In genomic region chr8:88339887-88340695, GRCm38 (mm10) we compare ENCODE assay signal across 24 mouse cellular contexts. TPM values are rescaled to one million over a fixed set of nuclear protein-coding genes. Genes with fewer than 3 reads are reported as not detected.
DNase-seq lines count a peak whose midpoint lies in the region; ATAC-seq and TF ChIP-seq lines count a peak whose summit lies in the region.
"Had no signal": no experiment of that assay in that cellular context is flagged by ENCODE, and none has a peak within 500 bp of the region (broad histone marks: within the 10 kb centered on the region; RNA-seq: fewer than 3 reads in every experiment).

No protein-coding gene starts in this region.

- peak overlapping the region; percentile 11; the same call in 1 of the 2 replicates for H3K4me2 ChIP-seq in heart, embryonic 13.5 days
- H3K4me2 ChIP-seq in lung, embryonic 16.5 days (ENCODE audit: low read depth, low read length) = no peak overlapping the region
- H3K4me2 ChIP-seq in stomach, postnatal 0 days (replicated peaks; ENCODE audit: low read depth) = no peak overlapping the region
- H3K4me2 ChIP-seq: embryonic facial prominence, embryonic 15.5 days; intestine, embryonic 15.5 days; liver, embryonic 13.5 days; lung, embryonic 14.5 days; midbrain, embryonic 13.5 days had no signal

- WGBS in heart, embryonic 13.5 days = 49% methylated on average over 2 of the region's 2 CpGs
- WGBS in lung, embryonic 16.5 days = 70% methylated on average over 2 of the region's 2 CpGs
- WGBS in stomach, postnatal 0 days = 66% methylated on average over 2 of the region's 2 CpGs

- DNase-seq in heart, postnatal 4 days = no peak
- no peak for DNase-seq in lung, postnatal 14 days
- peak; percentile 65 for DNase-seq in NIH3T3 (ENCODE audit: low read depth)
- DNase-seq in stomach, postnatal 0 days (ENCODE audit: low spot score) = no peak
- no peak for DNase-seq in gastrocnemius, postnatal 10 days
- DNase-seq: adrenal gland, postnatal 25 days; gastrocnemius, postnatal 14 days; kidney, adult 8-10 months; kidney, postnatal 10 days; liver, embryonic 13.5 days; right cerebral cortex, postnatal 25 days; spleen, adult 18-20 months; thymus, postnatal 14 days had no signal

- ATAC-seq in heart, embryonic 13.5 days (ENCODE audit: extremely low read depth, insufficient number of reproducible peaks, low FRiP score, low TSS enrichment) = peak; percentile 31; the same call in 1 of the 2 replicates
- ATAC-seq in lung, embryonic 16.5 days (ENCODE audit: low read depth) = no peak
- peak; percentile 54; the same call in 1 of the 2 replicates for ATAC-seq in stomach, postnatal 0 days (ENCODE audit: low FRiP score, low TSS enrichment)
- ATAC-seq: forebrain, embryonic 16.5 days; hindbrain, embryonic 16.5 days; intestine, embryonic 15.5 days; midbrain, embryonic 13.5 days had no signal

- H3K27me3 ChIP-seq in heart, embryonic 13.5 days (replicated peaks) = no peaks in the 10 kb centered on the region
- no peaks in the 10 kb centered on the region for H3K27me3 ChIP-seq in lung, embryonic 16.5 days (ENCODE audit: control insufficient read depth, insufficient read depth, low read depth, low read length)
- no peaks in the 10 kb centered on the region for H3K27me3 ChIP-seq in stomach, postnatal 0 days (ENCODE audit: control insufficient read depth, insufficient read depth, low read length)
- H3K27me3 ChIP-seq: embryonic facial prominence, embryonic 15.5 days; intestine, embryonic 15.5 days; liver, embryonic 13.5 days; megakaryocyte, embryonic 14.5 days; midbrain, embryonic 13.5 days had no signal

- H3K4me1 ChIP-seq in heart, embryonic 13.5 days = peaks cover 36% of the 10 kb centered on the region
- H3K4me1 ChIP-seq in lung, embryonic 16.5 days (replicated peaks; ENCODE audit: control insufficient read depth, insufficient read depth, low read length) = 0 out of 2 replicates have a peak, but pooled peaks cover 2% of the 10 kb centered on the region
- no peaks in the 10 kb centered on the region for H3K4me1 ChIP-seq in stomach, postnatal 0 days (replicated peaks; ENCODE audit: control insufficient read depth, insufficient read depth)
- H3K4me1 ChIP-seq: forebrain, embryonic 10.5 days; intestine, embryonic 15.5 days; midbrain, embryonic 13.5 days had no signal

- H3K4me3 ChIP-seq in heart, embryonic 13.5 days = no peak overlapping the region
- no peak overlapping the region for H3K4me3 ChIP-seq in lung, embryonic 16.5 days (ENCODE audit: low read length)
- no peak overlapping the region for H3K4me3 ChIP-seq in stomach, postnatal 0 days (ENCODE audit: low read depth, low read length)
- H3K4me3 ChIP-seq: embryonic facial prominence, embryonic 15.5 days; forebrain, embryonic 10.5 days; intestine, embryonic 15.5 days; left cerebral cortex, adult 2 months; liver, embryonic 13.5 days; megakaryocyte, embryonic 14.5 days; midbrain, embryonic 13.5 days had no signal

- peak overlapping the region; percentile 92 for H3K27ac ChIP-seq in heart, embryonic 13.5 days (replicated peaks)
- H3K27ac ChIP-seq in lung, embryonic 16.5 days (ENCODE audit: low read length) = 0 out of 2 replicates have a peak overlapping the region, but pooled peaks have one; percentile 25
- H3K27ac ChIP-seq in stomach, postnatal 0 days (replicated peaks) = peak overlapping the region; percentile 56
- H3K27ac ChIP-seq: forebrain, embryonic 10.5 days; intestine, embryonic 15.5 days; left cerebral cortex, adult 2 months; liver, embryonic 13.5 days; midbrain, embryonic 13.5 days had no signal

- no peaks in the 10 kb centered on the region for H3K9me3 ChIP-seq in heart, embryonic 13.5 days
- H3K9me3 ChIP-seq in lung, embryonic 16.5 days (ENCODE audit: control insufficient read depth, low read length) = no peaks in the 10 kb centered on the region
- no peaks in the 10 kb centered on the region for H3K9me3 ChIP-seq in stomach, postnatal 0 days (ENCODE audit: control insufficient read depth, low read length)
- H3K9me3 ChIP-seq: embryonic facial prominence, embryonic 15.5 days; forebrain, embryonic 10.5 days; intestine, embryonic 15.5 days; liver, embryonic 13.5 days; midbrain, embryonic 13.5 days had no signal

- peaks cover 97% of the 10 kb centered on the region for H3K36me3 ChIP-seq in heart, embryonic 13.5 days
- H3K36me3 ChIP-seq in lung, embryonic 16.5 days (ENCODE audit: control insufficient read depth, insufficient read depth, low read length) = peaks cover 58% of the 10 kb centered on the region
- H3K36me3 ChIP-seq in stomach, postnatal 0 days (ENCODE audit: control insufficient read depth, insufficient read depth, low read length) = peaks cover 18% of the 10 kb centered on the region

- TF ChIP-seq EP300 in stomach, postnatal 0 days (optimal IDR thresholded peaks at IDR 0.05) = no peak

- no peak for TF ChIP-seq CTCF in stomach, postnatal 0 days (IDR thresholded peaks at IDR 0.05; ENCODE audit: low read depth)

- peak overlapping the region; percentile 47; the same call in 1 of the 2 replicates for H3K9ac ChIP-seq in heart, embryonic 13.5 days
- H3K9ac ChIP-seq in lung, embryonic 16.5 days (ENCODE audit: low read length) = no peak overlapping the region
- H3K9ac ChIP-seq in stomach, postnatal 0 days (ENCODE audit: low read length) = no peak overlapping the region
- H3K9ac ChIP-seq: embryonic facial prominence, embryonic 15.5 days; intestine, embryonic 15.5 days; liver, embryonic 13.5 days; lung, embryonic 14.5 days; midbrain, embryonic 13.5 days had no signal

RNA-seq across cellular contexts. Expression of gene Brd7, which starts 21.9 kb away (rescaled TPM):
- 67.1 and 68.2 TPM in 2 replicates for polyA plus RNA-seq in heart, embryonic 13.5 days (2015; fragmentation: Nextera tagmentation; extraction: Ambion mirVana)
- 10 to 100 TPM; 73.4 to 87.1 TPM for total RNA-seq in heart, postnatal 4 days (2021)
- polyA plus RNA-seq in lung, embryonic 16.5 days (2015; fragmentation: Nextera tagmentation; extraction: Ambion mirVana) = 56.0 and 70.7 TPM in 2 replicates
- 39.7 and 42.5 TPM in 2 replicates for polyA plus RNA-seq in stomach, postnatal 0 days (2015; fragmentation: Nextera tagmentation; extraction: Ambion mirVana)
- 10 to 100 TPM; 61.2 to 73.3 TPM for total RNA-seq in gastrocnemius, postnatal 10 days (2021)

Comparison
In these comparisons a context has a peak if more than half of its experiments do, and no peak if none do; other contexts are left out.
1. H3K27ac ChIP-seq: peak in every context shown above with its lines; median percentile 92 in heart, embryonic 13.5 days; 56 in stomach, postnatal 0 days; 25 in lung, embryonic 16.5 days.